Mouse (Mus musculus) cerebellum, postnatal 36 days (tissue): ENCODE measurements around the gene Abcg4.
A peak's percentile ranks its signal among the peaks of the same experiment; 100 is the strongest.
"Not testable (repeated sequence)": the region's sequence is repeated elsewhere in the genome, so short reads cannot be mapped to it uniquely, and the experiment has no call there.

Experiments used
- DNase-seq, 2 experiments: peaks; one replicate each; pipeline ENCODE4 v3.0.0; 2021 to 2022; ENCODE audit warnings: mixed read lengths in 2 of 2

Abcg4 gene

GRCm38 (mm10) chr9:44288076-44288958, at the start of gene Abcg4:
Abcg4 (minus strand) TSS chr9:44288615.
- DNase-seq: peak; percentile 65 to 69

GRCm38 (mm10) chr9:44337436-44338169, 49.2 kb upstream of the Abcg4 start:
- no peak for DNase-seq

- no peak for DNase-seq
Measured at GRCm38 (mm10) chr9:44336964-44337363, 48.5 kb upstream of the Abcg4 start.

GRCm38 (mm10) chr9:44336513-44336912, 48.1 kb upstream of the Abcg4 start:
- not testable (repeated sequence) for DNase-seq

- no peak for DNase-seq
Measured at GRCm38 (mm10) chr9:44336093-44336406, 47.6 kb upstream of the Abcg4 start.

- peak in 1 of 2 experiments; percentile 39 for DNase-seq
Measured at GRCm38 (mm10) chr9:44335331-44336092, 47.1 kb upstream of the Abcg4 start.

- peak; percentile 97 to 98 for DNase-seq
Measured at GRCm38 (mm10) chr9:44334396-44335330, 46.2 kb upstream of the Abcg4 start, which contains the start of gene H2afx. H2afx (plus strand) TSS chr9:44334694.

- peak in 1 of 2 experiments; percentile 14 for DNase-seq
Measured at GRCm38 (mm10) chr9:44332918-44333638, 44.7 kb upstream of the Abcg4 start.

GRCm38 (mm10) chr9:44330736-44331135, 42.3 kb upstream of the Abcg4 start:
- no peak for DNase-seq

GRCm38 (mm10) chr9:44327926-44328325, 39.5 kb upstream of the Abcg4 start:
- no peak for DNase-seq

GRCm38 (mm10) chr9:44327064-44327711, 38.8 kb upstream of the Abcg4 start:
- no peak for DNase-seq

GRCm38 (mm10) chr9:44326371-44327063, 38.1 kb upstream of the Abcg4 start:
- peak; percentile 84 to 85 for DNase-seq

GRCm38 (mm10) chr9:44325768-44326370, 37.5 kb upstream of the Abcg4 start, which contains the start of gene Dpagt1:
Dpagt1 (plus strand) TSS chr9:44326019.
- no peak for DNase-seq

- not testable (repeated sequence) for DNase-seq
Measured at GRCm38 (mm10) chr9:44325032-44325767, 36.8 kb upstream of the Abcg4 start.

- DNase-seq: no peak
Measured at GRCm38 (mm10) chr9:44324147-44324546, 35.7 kb upstream of the Abcg4 start.

GRCm38 (mm10) chr9:44323656-44324055, 35.2 kb upstream of the Abcg4 start:
- DNase-seq: not testable (repeated sequence)

GRCm38 (mm10) chr9:44320799-44321133, 32.4 kb upstream of the Abcg4 start:
- DNase-seq: no peak

GRCm38 (mm10) chr9:44319887-44320798, 31.7 kb upstream of the Abcg4 start, which contains the start of gene C2cd2l:
C2cd2l (minus strand) TSS chr9:44320285.
- DNase-seq: peak; percentile 85 to 91
